Mouse (Mus musculus) 416B (cell line): ENCODE results near the gene Abca3.

Experiments used
- DNase-seq: peaks from one replicate; pipeline ENCODE4 v3.0.0; 2011; ENCODE audit warnings: low read depth

The Abca3 gene

GRCm38 (mm10) chr17:24442107-24442506 is 90.4 kb downstream of the Abca3 start:
- no peak for DNase-seq

- no peak for DNase-seq
Measured at GRCm38 (mm10) chr17:24442632-24443155, 90.9 kb downstream of the Abca3 start, which contains the start of gene Dnase1l2. Gene Dnase1l2 (minus strand): TSS chr17:24443105.

- DNase-seq = no peak
Measured at GRCm38 (mm10) chr17:24443409-24443808, 91.7 kb downstream of the Abca3 start.

GRCm38 (mm10) chr17:24446590-24446989 is 94.8 kb downstream of the Abca3 start:
- no peak for DNase-seq

- no peak for DNase-seq
Measured at GRCm38 (mm10) chr17:24449507-24449906, 97.8 kb downstream of the Abca3 start.

GRCm38 (mm10) chr17:24451220-24451619 is 99.5 kb downstream of the Abca3 start:
- no peak for DNase-seq

- DNase-seq = no peak
Measured at GRCm38 (mm10) chr17:24453372-24453771, 101.6 kb downstream of the Abca3 start.

GRCm38 (mm10) chr17:24454218-24454755 is 102.5 kb downstream of the Abca3 start:
- no peak for DNase-seq

- peak; percentile 100 for DNase-seq
Measured at GRCm38 (mm10) chr17:24454756-24455522, 103.2 kb downstream of the Abca3 start.

GRCm38 (mm10) chr17:24455523-24456206 is 103.9 kb downstream of the Abca3 start:
- DNase-seq = peak; percentile 37
